Mouse (Mus musculus): ENCODE measurements around the gene Nfkb1.

The Nfkb1 gene

DNA sequence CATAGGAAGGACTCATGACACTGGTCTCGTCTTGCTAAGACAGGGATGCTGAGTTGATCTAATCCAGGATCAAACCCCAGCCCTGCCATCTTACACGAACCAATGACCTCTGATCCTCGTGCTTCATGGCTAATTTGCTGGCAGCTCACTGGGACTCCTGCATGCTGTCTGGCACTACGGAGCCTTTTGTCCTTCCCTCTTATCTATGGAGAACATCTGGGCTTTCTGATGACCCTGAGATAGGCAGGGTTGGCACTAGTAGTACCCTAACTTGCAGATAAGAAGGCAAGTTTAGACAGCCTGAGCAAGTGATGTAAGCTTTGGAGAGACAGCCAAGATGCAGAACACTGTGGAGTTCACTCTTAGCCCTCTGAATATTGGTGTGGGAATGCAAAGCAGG is 59.5 kb downstream of the Nfkb1 start:
- DNase-seq (ENCODE audit: low spot score in 2 of 2): no peak

DNA sequence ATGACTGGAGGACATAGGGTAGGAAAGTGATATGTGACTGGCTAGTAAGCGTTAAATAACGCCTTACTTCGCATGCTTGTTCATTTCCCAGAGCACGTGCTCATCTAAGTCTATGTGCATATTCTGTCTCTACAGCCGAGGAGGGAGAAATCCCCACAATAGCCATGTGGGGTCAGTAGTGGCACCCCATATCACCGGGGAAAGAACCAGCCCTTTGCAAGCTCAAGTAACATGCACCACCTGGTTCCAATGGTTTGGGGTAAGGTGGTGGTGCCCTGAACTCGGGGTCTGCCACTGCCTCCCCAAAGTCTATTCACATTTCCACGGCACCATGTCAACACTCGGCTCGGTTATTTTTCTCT is 60.3 kb downstream of the Nfkb1 start:
- peak in 1 of 2 experiments; percentile 28 for DNase-seq (ENCODE audit: low spot score in 2 of 2)

DNA sequence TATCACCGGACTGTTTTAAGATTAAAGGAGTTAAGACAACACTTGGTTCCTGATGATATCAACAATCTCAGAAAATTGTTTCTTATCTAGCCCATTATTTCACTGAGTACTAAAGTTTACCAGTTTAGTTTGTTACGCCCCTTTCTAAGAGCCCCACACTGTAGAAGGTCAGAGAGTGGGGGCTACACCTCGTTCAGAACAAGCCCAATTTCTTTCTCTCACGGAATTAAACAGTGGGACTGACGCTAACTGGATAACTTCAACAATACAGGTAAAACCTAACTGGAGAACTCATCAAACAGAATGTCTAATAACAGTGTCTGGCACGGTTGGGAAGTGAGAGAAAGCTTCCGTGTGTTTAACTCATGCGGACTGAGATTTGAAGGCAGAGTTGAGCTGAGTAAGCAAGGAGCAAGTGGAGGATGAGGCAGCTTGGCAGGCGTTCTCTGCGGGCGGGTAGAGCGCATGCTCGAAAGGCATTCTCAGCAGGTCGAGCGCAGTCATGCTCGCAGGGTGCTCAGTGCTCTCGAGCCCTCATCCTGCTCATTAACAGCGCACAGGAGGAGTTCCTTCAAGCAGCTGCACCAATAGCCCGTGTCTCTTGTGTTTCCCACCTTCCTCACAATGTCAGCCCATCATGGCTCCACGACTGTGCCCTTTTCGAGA is 60.8 kb downstream of the Nfkb1 start:
- peak in 1 of 2 experiments; percentile 47 for DNase-seq (ENCODE audit: low spot score in 2 of 2)

DNA sequence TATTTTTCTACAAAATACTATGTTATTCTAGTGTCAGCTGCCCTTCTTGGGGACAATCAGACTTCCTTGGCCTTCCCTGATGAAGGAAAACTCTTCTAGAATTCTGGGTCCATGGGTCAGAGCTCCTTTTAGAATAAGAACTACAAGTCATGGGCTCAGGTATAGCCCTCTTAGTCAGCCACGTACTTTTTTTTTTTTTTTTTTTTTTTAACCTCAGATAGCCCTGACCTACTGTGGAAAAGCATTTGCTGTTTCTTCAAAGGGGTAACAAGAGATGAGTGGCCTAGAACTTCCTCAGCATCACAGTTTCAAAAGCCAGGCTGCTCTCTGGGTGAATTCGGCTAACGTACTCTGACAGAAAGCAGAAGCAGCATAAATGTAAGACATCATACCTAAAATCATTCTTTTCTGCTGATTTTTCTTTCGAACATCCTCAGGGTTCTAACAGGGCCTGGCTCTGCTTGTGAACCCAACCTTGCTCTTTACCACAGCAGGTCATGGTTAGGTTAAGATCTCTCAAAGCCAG is 61.5 kb downstream of the Nfkb1 start:
- DNase-seq (ENCODE audit: low spot score in 2 of 2): no peak

DNA sequence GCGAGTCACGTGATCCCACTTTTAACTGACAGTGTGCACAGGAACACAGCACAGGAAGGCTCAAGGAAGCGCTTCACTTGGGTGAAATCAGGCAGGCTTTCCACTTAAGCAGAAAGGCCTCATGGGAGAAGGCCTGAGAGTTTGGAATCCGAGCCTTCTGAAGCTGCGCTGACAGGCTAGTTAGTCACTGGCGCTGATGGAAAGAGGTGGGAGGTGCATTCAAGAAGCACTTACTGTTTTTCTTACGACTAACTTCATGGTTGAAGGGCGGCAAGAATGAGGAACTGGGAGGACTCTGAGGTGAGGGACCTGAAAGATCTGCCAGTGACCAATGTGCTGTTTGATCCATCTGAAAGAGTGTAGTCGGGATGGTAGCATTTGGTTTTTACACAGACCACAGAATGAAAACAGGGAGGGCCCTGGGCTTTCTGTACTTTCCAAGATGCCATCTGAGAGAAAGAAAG is 62.6 kb downstream of the Nfkb1 start:
- DNase-seq (ENCODE audit: low spot score in 2 of 2): no peak

DNA sequence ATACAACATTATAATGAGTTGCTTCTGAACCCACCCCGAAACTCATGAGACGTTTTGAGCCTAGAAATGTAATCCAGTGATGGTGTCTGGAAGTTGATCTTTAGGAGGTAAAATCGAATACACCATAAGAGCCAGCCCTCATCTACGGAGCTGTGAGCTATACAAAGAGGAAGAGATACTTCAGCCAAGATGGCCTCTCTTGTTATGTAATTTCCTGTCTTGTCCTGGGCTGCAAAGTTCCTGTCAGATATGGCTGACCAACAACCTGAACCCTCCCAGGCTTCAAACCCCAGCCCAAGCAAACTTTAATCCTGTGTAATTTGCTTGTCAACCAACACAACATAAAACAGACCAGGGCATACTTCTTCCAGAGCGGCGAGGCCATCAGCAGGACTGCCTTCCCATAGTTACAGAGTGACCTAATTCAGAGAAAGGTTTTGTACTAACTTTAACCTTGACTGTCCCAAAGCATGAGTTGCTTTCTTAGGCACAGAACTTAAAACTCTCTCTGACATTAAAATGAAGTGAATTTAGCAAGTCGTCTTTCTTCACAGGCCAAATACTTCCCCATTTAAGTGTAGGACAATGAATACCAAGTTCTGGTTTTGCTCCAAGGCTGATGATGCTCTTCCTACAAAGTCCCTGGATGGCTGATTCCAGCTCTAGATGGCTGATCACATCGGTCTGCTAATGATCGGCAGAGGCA is 63.2 kb downstream of the Nfkb1 start:
- no peak for DNase-seq (ENCODE audit: low spot score in 2 of 2)

DNA sequence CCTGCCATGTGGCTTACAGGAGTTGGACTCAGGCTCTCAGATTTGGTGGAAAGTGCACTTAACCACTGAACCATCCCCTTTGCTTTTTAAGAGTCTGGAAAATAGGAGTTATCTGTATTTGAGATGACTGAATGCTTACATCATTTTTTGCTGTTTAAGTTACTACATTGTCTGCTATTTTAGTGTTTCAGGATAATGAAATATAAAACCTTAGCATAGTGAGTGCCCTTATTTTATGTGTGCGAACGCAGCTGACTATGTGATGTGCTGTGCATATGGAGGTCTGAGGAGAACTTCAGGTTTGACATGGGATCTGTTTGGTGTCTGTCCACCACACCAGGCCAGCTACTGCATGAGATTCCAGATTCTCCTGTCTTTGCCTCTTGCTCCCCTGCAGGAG is 66.1 kb downstream of the Nfkb1 start:
- no peak for DNase-seq (ENCODE audit: low spot score in 2 of 2)

DNA sequence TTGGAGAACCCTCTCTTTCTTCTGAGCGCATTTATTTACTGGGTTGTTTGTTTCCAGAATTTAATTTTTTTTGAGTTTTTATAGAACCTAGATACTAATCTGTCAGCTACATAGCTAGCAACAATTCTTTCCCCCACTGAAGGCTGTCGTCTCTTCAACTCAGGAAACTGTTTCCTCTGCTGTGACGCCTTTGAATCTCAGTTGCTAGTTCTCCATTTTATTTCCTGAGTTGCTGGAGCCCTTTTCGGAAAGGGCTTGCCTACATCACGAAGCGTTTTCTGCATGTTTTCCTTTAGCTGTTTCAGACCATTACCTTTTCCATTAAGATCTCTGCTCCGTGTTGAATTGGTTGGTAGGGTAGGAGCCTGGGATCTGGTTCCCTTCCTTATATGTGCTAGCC is 74.6 kb downstream of the Nfkb1 start:
- no peak for DNase-seq (ENCODE audit: low spot score in 2 of 2)

DNA sequence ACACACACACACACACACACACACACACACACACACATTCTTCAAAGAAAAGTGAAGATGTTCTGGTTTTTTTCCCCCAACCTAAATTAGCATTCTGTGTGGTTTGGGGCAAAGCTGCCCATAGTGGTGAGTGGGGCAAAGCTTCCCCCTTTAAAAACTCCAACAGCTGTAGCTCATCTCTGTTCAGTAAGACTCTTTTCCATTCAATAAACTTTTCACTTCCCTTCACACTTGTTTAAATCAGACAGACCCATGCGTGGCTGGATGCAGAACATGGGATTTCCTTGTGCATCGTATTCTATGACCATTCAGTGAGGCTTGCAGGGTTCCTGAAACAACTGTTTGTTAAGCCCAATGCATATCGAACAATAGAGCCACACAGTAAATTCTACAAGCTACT is 77.0 kb downstream of the Nfkb1 start:
- no peak for DNase-seq (ENCODE audit: low spot score in 2 of 2)

DNA sequence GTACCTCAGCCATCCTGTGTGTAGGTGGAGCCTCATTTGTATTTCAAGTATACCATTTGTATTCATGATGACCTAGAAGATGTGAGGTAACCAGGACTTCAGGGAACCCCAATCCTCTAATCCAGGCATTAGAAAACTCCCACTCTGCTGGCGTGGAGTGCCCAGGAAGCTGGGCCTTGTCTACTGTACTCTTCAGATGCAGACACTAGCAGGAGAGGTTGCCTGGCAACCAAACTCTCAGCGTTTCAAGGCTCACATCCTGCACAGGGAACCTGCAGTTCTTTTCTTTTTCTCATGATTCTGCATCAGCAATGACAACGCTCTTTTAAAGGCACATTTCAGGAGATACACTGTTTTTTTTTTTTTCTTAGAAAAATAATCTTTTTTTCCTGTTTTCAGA is 81.1 kb downstream of the Nfkb1 start:
- peak in 1 of 2 experiments; percentile 74 for DNase-seq (ENCODE audit: low spot score in 2 of 2)

DNA sequence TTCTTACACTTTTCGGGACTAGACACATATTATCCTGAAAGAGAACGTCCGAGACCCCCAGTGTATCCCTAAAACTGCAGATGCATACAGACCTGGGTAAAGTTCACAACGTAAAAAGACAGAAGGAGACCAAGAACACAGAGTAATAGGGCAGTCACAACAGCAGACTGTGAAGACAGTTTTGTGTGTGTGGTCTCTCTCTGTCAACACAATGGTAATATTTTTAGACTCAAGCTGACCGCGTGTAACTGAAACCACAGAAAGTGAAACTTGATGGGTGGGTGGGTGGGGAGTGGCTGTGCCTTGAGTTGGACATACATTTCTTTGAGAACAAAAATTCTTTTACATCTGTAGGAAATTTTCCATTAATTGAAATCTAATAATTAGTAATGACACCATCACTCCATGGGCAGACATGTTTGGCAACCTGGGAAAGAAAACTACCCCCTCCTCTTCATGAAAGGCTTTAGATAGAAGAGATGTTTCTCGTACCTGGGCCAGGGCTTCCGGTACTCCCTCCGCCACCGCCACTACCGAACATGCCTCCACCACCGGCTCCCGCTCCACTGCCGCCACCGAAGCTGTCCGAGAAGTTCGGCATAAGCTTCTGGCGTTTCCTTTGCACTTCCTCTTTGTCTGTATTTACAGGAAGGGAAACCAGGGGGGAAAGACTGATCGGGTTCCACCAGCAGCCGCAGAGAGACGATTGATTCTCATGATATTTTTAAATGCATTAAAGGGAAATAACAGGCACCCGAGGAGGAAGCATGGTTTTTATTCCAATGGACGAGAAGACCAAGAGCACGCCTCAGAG is 83.5 kb downstream of the Nfkb1 start:
- DNase-seq (ENCODE audit: low spot score in 2 of 2): peak in 1 of 2 experiments; percentile 17

DNA sequence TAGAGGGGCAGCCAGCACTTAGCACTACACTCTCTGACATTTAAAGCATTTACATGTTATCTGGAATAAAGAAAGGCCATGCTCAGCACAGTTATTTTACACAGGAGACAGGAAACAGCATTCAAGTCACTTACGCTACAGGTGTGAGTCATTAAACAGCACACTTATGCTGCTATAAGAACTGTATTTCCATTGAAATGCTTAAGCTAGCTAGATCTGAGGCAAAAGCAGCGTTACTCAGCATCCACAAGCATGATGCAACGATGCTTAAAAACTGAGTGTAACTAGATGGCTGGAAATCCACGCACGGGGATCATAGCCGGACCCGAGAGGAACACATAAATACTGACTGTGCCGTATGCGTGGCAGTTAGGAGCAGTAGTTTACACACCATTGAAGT is 84.3 kb downstream of the Nfkb1 start:
- no peak for DNase-seq (ENCODE audit: low spot score in 2 of 2)

DNA sequence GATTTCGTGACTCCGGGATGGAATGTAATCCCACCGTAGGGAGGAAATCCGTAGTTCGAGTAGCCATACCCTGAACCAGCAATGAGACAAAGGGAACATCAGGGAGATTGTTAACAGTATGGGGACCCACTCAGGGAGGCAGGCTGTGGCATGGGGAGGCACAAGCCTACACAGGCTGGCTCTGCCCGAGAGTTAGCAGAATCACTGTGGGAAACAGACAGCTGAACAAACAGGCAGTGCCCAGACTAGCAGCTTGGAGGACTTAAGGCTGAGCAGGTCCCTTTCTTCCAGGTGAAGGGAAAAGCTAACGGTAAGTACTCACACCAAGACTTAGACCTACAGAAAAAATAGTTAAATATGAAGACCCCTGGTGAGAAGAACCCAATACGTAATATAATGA is 84.8 kb downstream of the Nfkb1 start:
- no peak for DNase-seq (ENCODE audit: low spot score in 2 of 2)

DNA sequence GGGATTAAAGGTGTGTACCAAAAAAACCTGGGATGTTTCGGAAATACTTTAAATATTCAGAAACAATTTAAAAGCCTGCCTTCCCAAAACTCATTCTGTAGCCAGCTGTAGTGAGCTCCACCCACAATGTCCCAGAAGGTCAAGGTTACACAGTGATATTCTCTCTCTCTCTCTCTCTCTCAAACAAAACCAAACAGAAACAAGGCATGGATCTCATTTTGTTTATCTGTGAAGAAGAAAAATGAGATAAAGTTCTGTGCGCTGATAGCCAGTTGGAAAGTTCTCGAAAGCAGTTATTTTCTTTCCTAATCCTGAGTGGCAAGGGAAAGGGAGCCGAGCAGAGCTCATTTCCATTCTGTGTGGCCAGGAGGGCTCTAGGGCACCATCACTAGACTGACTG is 85.9 kb downstream of the Nfkb1 start:
- DNase-seq (ENCODE audit: low spot score in 2 of 2): no peak

DNA sequence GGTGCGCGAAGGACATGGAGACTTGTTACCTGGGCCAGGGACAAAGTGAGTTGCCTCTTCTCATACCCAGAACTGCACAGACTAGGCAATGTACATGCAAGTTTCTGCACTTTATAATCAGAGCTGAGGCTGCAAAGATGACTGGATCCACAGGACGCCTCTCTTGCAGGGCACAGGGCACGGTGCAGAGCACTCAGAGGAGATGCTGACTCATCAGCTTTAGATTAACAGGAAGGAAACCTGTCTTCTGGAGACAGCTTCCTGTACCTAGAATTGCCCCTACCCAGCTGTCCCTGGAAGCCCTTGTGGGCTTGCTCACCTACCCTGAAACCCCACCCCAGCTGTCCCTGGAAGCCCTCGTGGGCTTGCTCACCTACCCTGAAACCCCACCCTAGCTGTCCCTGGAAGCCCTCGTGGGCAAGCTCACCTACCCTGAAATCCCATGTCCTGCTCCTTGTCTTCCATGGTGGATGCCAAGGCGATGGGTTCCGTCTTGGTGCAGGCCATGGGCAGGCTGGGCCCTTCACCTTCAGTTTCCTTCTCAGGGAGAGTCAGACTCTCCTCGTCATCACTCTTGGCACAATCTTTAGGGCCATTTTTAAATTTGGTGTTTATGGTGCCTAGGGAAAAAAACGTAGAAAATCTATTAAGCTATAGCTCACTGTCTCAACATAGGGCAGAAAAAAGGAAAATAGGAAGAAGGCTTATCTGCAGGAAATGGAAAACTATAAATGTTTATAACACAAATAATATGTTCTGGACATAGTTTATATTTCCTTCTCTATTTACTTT is 86.5 kb downstream of the Nfkb1 start:
- no peak for DNase-seq (ENCODE audit: low spot score in 2 of 2)

DNA sequence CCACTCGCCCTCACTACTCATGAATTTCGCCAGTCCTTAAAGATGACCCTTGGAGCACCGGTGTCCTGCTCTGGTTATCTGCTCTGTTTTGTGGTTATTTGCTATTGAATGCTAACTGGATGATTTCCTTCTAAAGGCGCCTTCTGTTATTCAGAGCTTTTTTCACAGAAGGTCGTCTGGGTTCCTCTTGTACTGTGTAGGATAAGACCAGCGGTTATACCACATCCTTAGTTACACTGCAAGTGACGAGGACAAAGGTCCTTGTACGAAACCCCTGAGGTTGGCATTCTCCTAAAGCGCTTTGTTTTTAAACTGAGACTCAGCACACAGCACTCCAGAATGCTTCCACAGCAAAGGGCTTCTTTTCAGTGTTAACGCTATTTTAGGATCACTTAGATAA is 88.6 kb downstream of the Nfkb1 start:
- no peak for DNase-seq (ENCODE audit: low spot score in 2 of 2)

DNA sequence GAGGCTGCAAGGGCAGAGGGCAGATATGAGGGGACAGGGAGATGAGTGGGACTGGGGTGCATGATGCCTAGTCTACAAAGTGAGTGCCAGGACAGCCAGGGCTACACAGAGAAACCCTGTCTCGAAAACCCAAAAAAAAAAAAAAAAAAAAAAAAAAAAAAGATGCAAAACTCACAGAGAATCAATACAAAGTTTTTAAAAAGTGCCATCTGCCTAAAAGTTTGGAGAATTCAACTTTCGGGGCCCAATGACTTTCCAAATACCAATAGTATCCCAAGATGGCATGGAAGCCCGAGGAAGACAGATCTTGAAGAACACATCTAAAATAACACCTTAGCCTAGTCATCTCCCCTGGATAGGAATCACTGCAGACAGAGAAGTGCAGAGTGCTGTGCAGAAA is 93.0 kb downstream of the Nfkb1 start:
- no peak for DNase-seq (ENCODE audit: low spot score in 2 of 2)

DNA sequence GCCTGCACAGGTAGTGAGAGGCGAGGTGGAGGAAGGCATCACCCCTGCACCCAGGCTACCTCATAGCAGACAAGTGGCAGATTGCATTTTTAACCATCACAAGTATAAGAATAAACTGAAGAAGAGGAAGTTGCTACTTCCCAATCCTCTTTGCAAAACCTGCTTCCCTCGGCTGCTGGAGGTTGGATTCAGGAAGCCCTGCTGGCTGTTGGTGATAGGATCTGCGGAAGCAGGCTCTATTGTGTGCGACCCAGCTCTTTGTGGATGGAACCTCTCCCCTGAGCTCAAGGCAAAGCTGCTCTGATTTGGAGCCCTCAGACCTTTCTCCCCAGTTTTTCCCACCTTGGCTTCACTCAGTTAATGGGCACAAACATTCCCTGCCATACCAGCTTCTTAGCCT is 94.3 kb downstream of the Nfkb1 start:
- no peak for DNase-seq (ENCODE audit: low spot score in 2 of 2)

DNA sequence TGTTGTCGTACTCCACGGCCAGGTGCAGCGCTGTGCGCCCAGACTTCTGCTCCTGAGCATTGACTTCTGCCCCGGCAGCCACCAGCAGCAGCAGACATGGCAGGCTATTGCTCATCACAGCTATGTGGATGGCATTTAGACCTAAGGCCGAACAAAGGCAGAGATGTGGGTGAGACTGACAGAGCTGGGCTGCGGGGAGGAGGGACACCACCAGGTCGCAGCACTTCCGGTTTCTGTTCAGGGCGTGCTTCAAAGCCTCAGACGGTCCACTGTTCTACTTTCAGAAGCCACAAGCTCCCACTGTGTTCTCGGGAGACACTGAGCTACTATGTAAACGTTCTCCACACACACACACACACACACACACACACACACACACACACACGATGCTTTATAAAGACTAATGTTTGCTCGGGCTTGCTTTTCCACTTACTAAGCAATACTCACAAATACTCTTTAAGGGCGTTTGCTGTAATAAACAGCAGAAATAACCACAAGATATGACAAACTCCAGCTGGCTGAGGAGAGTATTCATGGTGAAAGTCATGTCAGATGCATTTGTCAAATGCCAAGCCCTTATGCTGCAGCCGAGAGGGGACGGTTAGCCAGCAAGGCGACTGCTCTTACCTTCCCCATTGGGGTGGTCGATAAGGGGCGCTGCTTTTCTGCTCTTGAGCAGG is 97.0 kb downstream of the Nfkb1 start:
- DNase-seq (ENCODE audit: low spot score in 2 of 2): no peak

DNA sequence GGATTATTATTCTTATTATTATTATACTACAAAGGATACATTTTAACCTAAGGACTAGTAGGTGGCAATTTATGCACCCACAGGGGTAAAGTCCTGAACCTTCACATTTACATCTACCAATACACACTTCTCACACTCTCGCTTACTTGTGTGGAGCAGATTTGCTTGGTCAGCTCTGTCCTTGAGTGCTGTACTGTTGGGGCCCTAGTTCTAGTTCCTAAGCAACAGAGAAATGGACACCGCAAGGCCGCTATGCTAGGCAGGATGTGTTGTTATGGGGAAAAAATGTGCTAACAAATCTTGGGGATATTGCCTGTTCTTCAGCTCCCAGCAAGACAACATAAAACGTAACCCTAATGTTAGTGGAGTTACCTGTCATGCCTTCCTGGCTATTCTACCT is 99.3 kb downstream of the Nfkb1 start:
- DNase-seq (ENCODE audit: low spot score in 2 of 2): no peak

DNA sequence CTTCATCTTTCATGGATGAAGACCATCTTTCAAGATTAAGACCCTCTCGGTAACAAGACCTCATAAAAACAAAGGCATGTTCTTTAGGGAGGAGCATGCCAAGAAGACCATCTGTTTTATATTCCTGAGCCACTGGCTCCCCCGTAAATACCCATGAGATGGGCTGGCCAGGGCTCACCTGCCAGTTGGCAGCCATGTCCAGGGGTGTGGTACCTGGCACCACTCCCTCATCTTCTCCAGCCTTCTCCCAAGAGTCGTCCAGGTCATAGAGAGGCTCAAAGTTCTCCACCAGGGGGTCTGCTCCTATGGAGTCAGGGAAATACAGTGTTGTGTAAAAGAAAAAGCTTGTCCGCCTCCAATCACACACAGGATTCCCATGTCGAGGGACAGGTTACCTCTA is 100.0 kb downstream of the Nfkb1 start:
- DNase-seq (ENCODE audit: low spot score in 2 of 2): no peak
